Mouse (Mus musculus): Measurements from ENCODE around the gene Cyb5r1. TPM values are rescaled to one million over a fixed set of nuclear protein-coding genes. Genes with fewer than 3 reads are reported as not detected.

Gene Cyb5r1
- polyA plus RNA-seq, 1 experiment from 2014 or later = 38.1 TPM

Other genes starting within 250 kb of the Cyb5r1 start
- gene Chil1, start 223.4 kb upstream of the Cyb5r1 start, polyA plus RNA-seq (2015; fragmentation: Nextera tagmentation; extraction: Ambion mirVana) = 1.7 and 2.2 TPM in 2 replicates
- 6.1 and 9.3 TPM in 2 replicates for gene Mybph, start 212.1 kb upstream of the Cyb5r1 start, polyA plus RNA-seq (2015; fragmentation: Nextera tagmentation; extraction: Ambion mirVana)
- gene Adora1, start 170.1 kb upstream of the Cyb5r1 start, polyA plus RNA-seq (2015; fragmentation: Nextera tagmentation; extraction: Ambion mirVana) = 7.7 and 8.2 TPM in 2 replicates
- 13.1 and 19.9 TPM in 2 replicates for gene Myog, start 115.6 kb upstream of the Cyb5r1 start, polyA plus RNA-seq (2015; fragmentation: Nextera tagmentation; extraction: Ambion mirVana)
- 2.9 and 3.0 TPM in 2 replicates for gene Ppfia4, start 72.6 kb upstream of the Cyb5r1 start, polyA plus RNA-seq (2015; fragmentation: Nextera tagmentation; extraction: Ambion mirVana)
- gene Tmem183a, start 43.6 kb upstream of the Cyb5r1 start, polyA plus RNA-seq (2015; fragmentation: Nextera tagmentation; extraction: Ambion mirVana) = 79.0 and 80.9 TPM in 2 replicates
- gene 4933406M09Rik, start 19.6 kb upstream of the Cyb5r1 start, polyA plus RNA-seq (2015; fragmentation: Nextera tagmentation; extraction: Ambion mirVana) = 0.09 TPM in 1 of 2 replicates, not detected in the other
- 88.0 and 91.1 TPM in 2 replicates for gene Adipor1, start 9.8 kb downstream of the Cyb5r1 start, polyA plus RNA-seq (2015; fragmentation: Nextera tagmentation; extraction: Ambion mirVana)
- gene Klhl12, start 50.0 kb downstream of the Cyb5r1 start, polyA plus RNA-seq (2015; fragmentation: Nextera tagmentation; extraction: Ambion mirVana) = 31.3 and 32.6 TPM in 2 replicates
- gene Rabif, start 89.1 kb downstream of the Cyb5r1 start, polyA plus RNA-seq (2015; fragmentation: Nextera tagmentation; extraction: Ambion mirVana) = 43.6 and 44.3 TPM in 2 replicates
- not detected in 2 replicates for gene Mgat4e, start 144.1 kb downstream of the Cyb5r1 start, polyA plus RNA-seq (2015; fragmentation: Nextera tagmentation; extraction: Ambion mirVana)
- gene Kdm5b, start 154.6 kb downstream of the Cyb5r1 start, polyA plus RNA-seq (2015; fragmentation: Nextera tagmentation; extraction: Ambion mirVana) = 54.2 and 56.2 TPM in 2 replicates
- gene Syt2, start 241.1 kb downstream of the Cyb5r1 start, polyA plus RNA-seq (2015; fragmentation: Nextera tagmentation; extraction: Ambion mirVana) = 0.78 and 1.5 TPM in 2 replicates

Measured in kidney, embryonic 15.5 days (tissue).